Mouse (Mus musculus) thymus, postnatal 10 days (tissue): Measurements from ENCODE around the gene Fam227b.

Experiments
- DNase-seq, 2 experiments: peaks; one replicate each; pipeline ENCODE4 v3.0.0; 2021; ENCODE audit warnings: low spot score in 2 of 2

Gene Fam227b

GRCm38 (mm10) chr2:126061037-126061773 is 90.6 kb downstream of the Fam227b start:
- no peak for DNase-seq

GRCm38 (mm10) chr2:126060595-126060994 is 91.2 kb downstream of the Fam227b start:
- no peak for DNase-seq

- DNase-seq: no peak
These were observed 98.1 kb downstream of the Fam227b start for GRCm38 (mm10) chr2:126053657-126054056.

- no peak for DNase-seq
These were observed 98.9 kb downstream of the Fam227b start for GRCm38 (mm10) chr2:126052749-126053557.

GRCm38 (mm10) chr2:126045621-126046020 is 106.2 kb downstream of the Fam227b start:
- no peak for DNase-seq

GRCm38 (mm10) chr2:126042674-126043073 is 109.1 kb downstream of the Fam227b start:
- DNase-seq: no peak

- DNase-seq: no peak
These were observed 110.6 kb downstream of the Fam227b start for GRCm38 (mm10) chr2:126041237-126041636.

- DNase-seq: no peak
These were observed 111.2 kb downstream of the Fam227b start for GRCm38 (mm10) chr2:126040651-126041050.

GRCm38 (mm10) chr2:126039414-126039891 is 112.4 kb downstream of the Fam227b start:
- DNase-seq: no peak

GRCm38 (mm10) chr2:126038221-126039000 is 113.4 kb downstream of the Fam227b start:
- DNase-seq: no peak

GRCm38 (mm10) chr2:126036121-126036520 is 115.7 kb downstream of the Fam227b start:
- no peak for DNase-seq

GRCm38 (mm10) chr2:126035013-126035770 is 116.6 kb downstream of the Fam227b start:
- DNase-seq: no peak

- no peak for DNase-seq
These were observed 117.3 kb downstream of the Fam227b start, which contains the start of gene Fgf7 for GRCm38 (mm10) chr2:126034379-126035005. Gene Fgf7, plus strand, starts transcription at chr2:126034658.

GRCm38 (mm10) chr2:126033114-126033972 is 118.5 kb downstream of the Fam227b start:
- peak in 1 of 2 experiments; percentile 7 for DNase-seq

- DNase-seq: no peak
These were observed 120.5 kb downstream of the Fam227b start for GRCm38 (mm10) chr2:126031186-126031900.

GRCm38 (mm10) chr2:126015763-126016473 is 135.9 kb downstream of the Fam227b start:
- DNase-seq: no peak

- DNase-seq: no peak
These were observed 136.7 kb downstream of the Fam227b start for GRCm38 (mm10) chr2:126014989-126015710.

GRCm38 (mm10) chr2:126006742-126007141 is 145.1 kb downstream of the Fam227b start:
- no peak for DNase-seq
